33 mouse cellular contexts compared by ENCODE assay signal in genomic region chr3:152064166-152064565, GRCm38 (mm10).
"Had no signal": no experiment of that assay in that cellular context is flagged by ENCODE, and none has a peak within 500 bp of the region (broad histone marks: within the 10 kb centered on the region; RNA-seq: fewer than 3 reads in every experiment).

No protein-coding gene starts in this region.

- H3K27me3 ChIP-seq: limb, embryonic 15.5 days; midbrain, embryonic 13.5 days; midbrain, embryonic 15.5 days; neural tube, embryonic 12.5 days; neural tube, embryonic 13.5 days had no signal

- H3K4me2 ChIP-seq: limb, embryonic 12.5 days; limb, embryonic 13.5 days; limb, embryonic 15.5 days; liver, embryonic 11.5 days; liver, embryonic 12.5 days; liver, embryonic 13.5 days; liver, embryonic 15.5 days; lung, embryonic 14.5 days; lung, embryonic 15.5 days; midbrain, embryonic 11.5 days; midbrain, embryonic 12.5 days; midbrain, embryonic 13.5 days; midbrain, embryonic 15.5 days; neural tube, embryonic 12.5 days; neural tube, embryonic 13.5 days had no signal

- H3K9me3 ChIP-seq: limb, embryonic 10.5 days; limb, embryonic 12.5 days; limb, embryonic 13.5 days; limb, embryonic 15.5 days; liver, embryonic 12.5 days; liver, embryonic 13.5 days; liver, embryonic 15.5 days; lung, embryonic 15.5 days; megakaryocyte, embryonic 14.5 days; midbrain, embryonic 10.5 days; midbrain, embryonic 12.5 days; midbrain, embryonic 13.5 days; midbrain, embryonic 15.5 days; neural tube, embryonic 12.5 days; neural tube, embryonic 13.5 days had no signal

- H3K4me3 ChIP-seq: limb, embryonic 10.5 days; limb, embryonic 12.5 days; limb, embryonic 13.5 days; limb, embryonic 15.5 days; liver, embryonic 12.5 days; liver, embryonic 13.5 days; liver, embryonic 15.5 days; lung, embryonic 15.5 days; megakaryocyte, embryonic 14.5 days; midbrain, embryonic 10.5 days; midbrain, embryonic 12.5 days; midbrain, embryonic 13.5 days; midbrain, embryonic 15.5 days; myocyte; neural tube, embryonic 12.5 days; neural tube, embryonic 13.5 days had no signal

- H3K4me1 ChIP-seq: limb, embryonic 12.5 days; liver, embryonic 12.5 days; liver, embryonic 13.5 days; liver, embryonic 15.5 days; megakaryocyte, embryonic 14.5 days; midbrain, embryonic 12.5 days; midbrain, embryonic 15.5 days; neural tube, embryonic 12.5 days; neural tube, embryonic 13.5 days had no signal

- H3K36me3 ChIP-seq: limb, embryonic 10.5 days; limb, embryonic 12.5 days; limb, embryonic 13.5 days; limb, embryonic 15.5 days; liver, embryonic 12.5 days; liver, embryonic 13.5 days; liver, embryonic 15.5 days; lung, embryonic 15.5 days; midbrain, embryonic 10.5 days; midbrain, embryonic 12.5 days; midbrain, embryonic 13.5 days; midbrain, embryonic 15.5 days; neural tube, embryonic 12.5 days; neural tube, embryonic 13.5 days had no signal

- DNase-seq: left cerebral cortex, postnatal 4 days; liver; liver, embryonic 13.5 days; liver, postnatal 0 days; lung, adult 18-20 months; lung, adult 2 months; lung, embryonic 14.5 days; lung, postnatal 10 days; lung, postnatal 14 days; lung, postnatal 36 days; lung, postnatal 4 days; midbrain, embryonic 14.5 days had no signal

- H3K27ac ChIP-seq: limb, embryonic 10.5 days; limb, embryonic 12.5 days; limb, embryonic 13.5 days; limb, embryonic 15.5 days; liver, embryonic 12.5 days; liver, embryonic 13.5 days; liver, embryonic 14.5 days; liver, embryonic 15.5 days; lung, embryonic 15.5 days; macrophage; midbrain, embryonic 10.5 days; midbrain, embryonic 12.5 days; midbrain, embryonic 13.5 days; midbrain, embryonic 15.5 days; neural tube, embryonic 12.5 days; neural tube, embryonic 13.5 days had no signal

- H3K9ac ChIP-seq: limb, embryonic 12.5 days; limb, embryonic 13.5 days; limb, embryonic 15.5 days; liver, embryonic 12.5 days; liver, embryonic 13.5 days; liver, embryonic 14.5 days; liver, embryonic 15.5 days; liver, postnatal 0 days; lung, embryonic 14.5 days; lung, embryonic 15.5 days; midbrain, embryonic 12.5 days; midbrain, embryonic 13.5 days; midbrain, embryonic 15.5 days; neural tube, embryonic 12.5 days; neural tube, embryonic 13.5 days had no signal

- ATAC-seq: liver, embryonic 12.5 days; liver, postnatal 0 days; lung, postnatal 0 days; midbrain, embryonic 13.5 days; midbrain, embryonic 15.5 days; midbrain, embryonic 16.5 days had no signal
